Mouse (Mus musculus): ENCODE results near the gene Adat1. TPM values are rescaled to one million over a fixed set of nuclear protein-coding genes. Genes with fewer than 3 reads are reported as not detected.

Gene Adat1
- polyA plus RNA-seq, 2 experiments: 2.4 to 3.4 TPM

DNA sequence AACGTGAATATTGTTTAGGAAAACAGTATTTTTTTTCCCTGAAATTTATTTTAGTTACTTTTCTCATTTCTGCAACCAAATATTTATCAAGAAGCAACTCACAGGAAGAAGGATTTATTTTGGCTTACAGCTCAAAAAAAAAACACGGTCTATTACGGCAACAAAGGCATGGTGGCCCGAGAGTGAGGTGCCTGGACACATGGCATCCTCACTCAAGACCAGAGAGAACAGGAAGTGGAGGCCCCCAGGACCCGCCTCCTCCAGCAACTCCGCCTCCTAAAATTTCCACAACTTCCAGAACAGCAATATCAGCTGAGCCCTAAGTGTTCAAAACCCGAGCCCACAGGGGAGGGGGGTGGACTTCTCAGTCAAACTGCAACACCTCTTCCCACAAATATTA lies 37.4 kb upstream of the Adat1 start:
- Histone ChIP-seq H3K9me3 (ENCODE audit: control insufficient read depth, low read length) (no peaks in the 10 kb centered on the region), H3K4me3 (ENCODE audit: insufficient read depth in 1 of 2, low read depth in 2 of 2, low read length in 2 of 2) (no peak overlapping the region), H3K4me2 (ENCODE audit: low read depth) (no peak overlapping the region), H3K36me3 (replicated peaks; ENCODE audit: control insufficient read depth, insufficient read depth, low read depth) (no peaks in the 10 kb centered on the region), H3K4me1 (replicated peaks; ENCODE audit: control insufficient read depth in 2 of 2, insufficient read depth in 2 of 2, low read length in 1 of 2) (no peaks in the 10 kb centered on the region), H3K27ac (no peak overlapping the region), H3K27me3 (ENCODE audit: control insufficient read depth, insufficient read depth, low read length) (no peaks in the 10 kb centered on the region), H3K9ac (replicated peaks) (no peak overlapping the region)
- ATAC-seq (ENCODE audit: insufficient read depth): no peak
- 56% methylated on average over 7 of the region's 7 CpGs for WGBS (ENCODE audit: insufficient replicate concordance)
- DNase-seq (ENCODE audit: low read depth in 3 of 3, low spot score in 3 of 3): no peak
- TF ChIP-seq CTCF (IDR thresholded peaks at IDR 0.05; ENCODE audit: low read depth) (no peak), EP300 (IDR thresholded peaks at IDR 0.05; ENCODE audit: low read depth) (no peak)

DNA sequence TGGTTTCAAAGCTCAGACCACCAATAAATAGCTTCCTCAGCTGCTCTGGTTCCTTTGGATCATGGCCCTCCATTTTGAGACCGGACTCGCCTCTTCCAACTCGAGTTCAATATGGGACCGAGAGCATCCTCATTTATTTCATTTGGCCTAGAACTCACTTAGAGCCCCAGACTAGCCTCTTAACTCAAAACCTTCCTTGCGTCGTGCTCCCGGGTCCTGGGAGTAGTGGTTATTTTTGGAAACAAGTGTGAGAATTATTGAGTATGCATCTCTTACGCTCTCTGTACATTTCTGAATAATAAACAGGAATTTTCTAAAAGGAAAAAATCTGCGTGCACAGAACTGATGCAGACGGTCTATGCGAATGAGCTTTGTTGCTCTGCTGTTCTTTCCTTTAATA lies 22.8 kb upstream of the Adat1 start, which contains the start of gene Gm6793:
Gene Gm6793 (minus strand): TSS at position 101 of the 400 bp plus-strand sequence.
- H3K27me3 ChIP-seq (ENCODE audit: control insufficient read depth, insufficient read depth, low read length): no peaks in the 10 kb centered on the region
- H3K9ac ChIP-seq (replicated peaks): no peak within 1 kb of the TSS
- H3K27ac ChIP-seq: no peak within 1 kb of the TSS
- DNase-seq (ENCODE audit: low read depth in 3 of 3, low spot score in 3 of 3) (no peak), ATAC-seq (ENCODE audit: insufficient read depth) (no peak)
- peaks cover 7 to 13% of the 10 kb centered on the region in 2 experiments; a peak in 3 of 4 replicates for H3K4me1 ChIP-seq (replicated peaks; ENCODE audit: control insufficient read depth in 2 of 2, insufficient read depth in 2 of 2, low read length in 1 of 2)
- WGBS (ENCODE audit: insufficient replicate concordance): 88% methylated on average over 11 of the region's 11 CpGs
- no peak within 1 kb of the TSS for H3K4me3 ChIP-seq (ENCODE audit: insufficient read depth in 1 of 2, low read depth in 2 of 2, low read length in 2 of 2)
- H3K4me2 ChIP-seq (ENCODE audit: low read depth): no peak within 1 kb of the TSS
- peaks cover 12% of the 10 kb centered on the region for H3K36me3 ChIP-seq (replicated peaks; ENCODE audit: control insufficient read depth, insufficient read depth, low read depth)
- no peak for TF ChIP-seq EP300 (IDR thresholded peaks at IDR 0.05; ENCODE audit: low read depth)
- no peak for TF ChIP-seq CTCF (IDR thresholded peaks at IDR 0.05; ENCODE audit: low read depth)
- H3K9me3 ChIP-seq (ENCODE audit: control insufficient read depth, low read length): no peaks in the 10 kb centered on the region

DNA sequence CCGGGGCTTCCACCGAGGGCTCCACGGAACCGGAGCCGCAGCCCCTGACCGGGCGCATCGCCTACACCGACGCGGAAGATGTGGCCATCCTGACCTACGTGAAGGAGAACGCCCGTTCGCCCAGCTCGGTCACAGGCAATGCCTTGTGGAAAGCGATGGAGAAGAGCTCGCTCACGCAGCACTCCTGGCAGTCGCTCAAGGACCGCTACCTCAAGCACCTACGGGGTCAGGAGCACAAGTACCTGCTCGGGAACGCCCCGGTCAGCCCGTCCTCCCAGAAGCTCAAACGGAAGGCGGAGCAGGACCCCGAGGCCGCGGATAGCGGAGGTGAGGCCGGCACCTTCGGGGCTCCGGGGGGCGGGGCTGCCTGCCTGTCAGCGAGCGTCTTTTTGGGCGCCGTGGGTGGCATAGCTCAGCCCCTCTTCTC lies 19.7 kb upstream of the Adat1 start:
- WGBS (ENCODE audit: insufficient replicate concordance): under 1% methylated on average over 40 of the region's 40 CpGs
- Histone ChIP-seq H3K9ac (replicated peaks) (peak overlapping the region; percentile 79), H3K4me1 (replicated peaks; ENCODE audit: control insufficient read depth in 2 of 2, insufficient read depth in 2 of 2, low read length in 1 of 2) (peaks cover 9 to 21% of the 10 kb centered on the region in 2 experiments), H3K4me3 (ENCODE audit: insufficient read depth in 1 of 2, low read depth in 2 of 2, low read length in 2 of 2) (peak overlapping the region; percentile 92 to 95), H3K4me2 (ENCODE audit: low read depth) (peak overlapping the region; percentile 92), H3K27me3 (ENCODE audit: control insufficient read depth, insufficient read depth, low read length) (no peaks in the 10 kb centered on the region), H3K9me3 (ENCODE audit: control insufficient read depth, low read length) (no peaks in the 10 kb centered on the region), H3K27ac (peak overlapping the region; percentile 60), H3K36me3 (replicated peaks; ENCODE audit: control insufficient read depth, insufficient read depth, low read depth) (no peaks in the 10 kb centered on the region; the same call in 1 of the 2 replicates)
- no peak for TF ChIP-seq EP300 (IDR thresholded peaks at IDR 0.05; ENCODE audit: low read depth)
- no peak for TF ChIP-seq CTCF (IDR thresholded peaks at IDR 0.05; ENCODE audit: low read depth)
- ATAC-seq (ENCODE audit: insufficient read depth) (peak; percentile 57), DNase-seq (ENCODE audit: low read depth in 3 of 3, low spot score in 3 of 3) (peak in 2 of 3 experiments; percentile 28 to 37)

DNA sequence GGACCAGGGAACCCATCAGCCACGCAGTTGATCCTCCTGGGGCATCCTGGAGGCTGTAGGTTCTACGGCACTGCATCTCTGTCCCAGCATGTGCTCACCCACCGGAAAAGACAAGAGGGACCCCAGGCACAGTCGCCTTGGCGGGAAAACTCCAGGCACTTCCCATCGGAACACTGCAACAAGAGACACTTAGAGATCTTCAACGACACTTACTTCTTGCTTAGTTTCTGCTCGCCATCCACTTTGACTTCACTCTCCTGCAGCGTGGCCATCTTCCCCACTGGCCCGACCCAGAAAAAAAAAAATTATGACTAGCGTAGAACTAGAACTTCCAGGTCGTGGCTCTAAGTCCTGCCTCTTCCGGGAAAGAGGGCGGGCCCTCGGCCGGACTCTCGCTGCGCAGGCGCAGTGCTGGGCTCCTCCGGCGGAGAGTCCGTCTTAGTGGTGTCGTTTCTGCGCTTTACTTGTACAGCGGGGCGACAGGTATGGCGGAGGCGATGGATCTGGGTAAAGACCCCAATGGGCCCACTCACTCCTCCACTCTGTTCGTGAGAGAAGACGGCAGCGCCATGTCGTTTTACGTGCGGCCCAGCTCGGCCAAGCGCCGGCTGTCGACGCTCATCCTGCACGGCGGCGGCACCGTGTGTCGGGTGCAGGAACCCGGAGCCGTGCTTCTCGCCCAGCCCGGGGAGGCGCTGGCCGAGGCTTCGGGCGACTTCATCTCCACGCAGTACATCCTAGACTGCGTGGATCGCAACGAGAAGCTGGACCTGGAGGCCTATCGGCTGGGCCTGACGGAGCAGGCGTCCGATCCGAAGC lies 19.1 kb upstream of the Adat1 start, which contains the start of the genes Kars and Terf2ip:
Gene Kars (minus strand): TSS at position 327 of the 819 bp plus-strand sequence.
Gene Terf2ip (plus strand): TSS at position 402 of the 819 bp plus-strand sequence.
- peak within 1 kb of the TSS; percentile 60 for H3K27ac ChIP-seq
- TF ChIP-seq EP300 (IDR thresholded peaks at IDR 0.05; ENCODE audit: low read depth) (no peak), CTCF (IDR thresholded peaks at IDR 0.05; ENCODE audit: low read depth) (no peak)
- under 1% methylated on average over 61 of the region's 61 CpGs for WGBS (ENCODE audit: insufficient replicate concordance)
- ATAC-seq (ENCODE audit: insufficient read depth): peak; percentile 85
- H3K9me3 ChIP-seq (ENCODE audit: control insufficient read depth, low read length): no peaks in the 10 kb centered on the region
- DNase-seq (ENCODE audit: low read depth in 3 of 3, low spot score in 3 of 3): peak; percentile 83 to 91 (median 85)
- peak within 1 kb of the TSS; percentile 79 for H3K9ac ChIP-seq (replicated peaks)
- H3K36me3 ChIP-seq (replicated peaks; ENCODE audit: control insufficient read depth, insufficient read depth, low read depth): no peaks in the 10 kb centered on the region; the same call in 1 of the 2 replicates
- no peaks in the 10 kb centered on the region for H3K27me3 ChIP-seq (ENCODE audit: control insufficient read depth, insufficient read depth, low read length)
- H3K4me1 ChIP-seq (replicated peaks; ENCODE audit: control insufficient read depth in 2 of 2, insufficient read depth in 2 of 2, low read length in 1 of 2): peaks cover 9 to 21% of the 10 kb centered on the region in 2 experiments
- H3K4me3 ChIP-seq (ENCODE audit: insufficient read depth in 1 of 2, low read depth in 2 of 2, low read length in 2 of 2): peak within 1 kb of the TSS; percentile 92 to 95
- peak within 1 kb of the TSS; percentile 92 for H3K4me2 ChIP-seq (ENCODE audit: low read depth)

DNA sequence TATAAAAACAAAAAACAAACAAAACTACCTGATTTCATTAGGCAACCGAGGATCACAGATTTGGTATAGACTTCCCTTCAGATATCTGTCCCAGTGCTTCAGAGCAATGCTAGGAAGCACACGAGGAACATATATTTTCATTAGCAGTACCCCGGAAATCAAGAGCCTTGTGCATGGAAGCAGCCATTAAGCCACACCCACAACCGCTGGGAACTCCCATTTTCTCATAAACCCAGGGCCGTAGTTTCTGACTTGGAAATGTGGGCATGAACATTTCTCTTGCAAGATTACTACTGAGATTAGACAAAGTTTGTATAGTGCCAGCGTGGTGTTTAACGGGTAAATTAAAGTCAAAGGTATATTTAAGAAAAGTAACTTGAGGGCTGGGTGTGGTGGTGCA lies 17.5 kb upstream of the Adat1 start:
- Histone ChIP-seq H3K36me3 (replicated peaks; ENCODE audit: control insufficient read depth, insufficient read depth, low read depth) (peaks cover 9% of the 10 kb centered on the region), H3K4me2 (ENCODE audit: low read depth) (peak overlapping the region; percentile 92), H3K27me3 (ENCODE audit: control insufficient read depth, insufficient read depth, low read length) (no peaks in the 10 kb centered on the region), H3K27ac (no peak overlapping the region), H3K4me1 (replicated peaks; ENCODE audit: control insufficient read depth in 2 of 2, insufficient read depth in 2 of 2, low read length in 1 of 2) (peaks cover 9 to 21% of the 10 kb centered on the region in 2 experiments), H3K9ac (replicated peaks) (no peak overlapping the region), H3K4me3 (ENCODE audit: insufficient read depth in 1 of 2, low read depth in 2 of 2, low read length in 2 of 2) (no peak overlapping the region; a peak in 1 of 4 replicates), H3K9me3 (ENCODE audit: control insufficient read depth, low read length) (no peaks in the 10 kb centered on the region)
- no peak for DNase-seq (ENCODE audit: low read depth in 3 of 3, low spot score in 3 of 3)
- ATAC-seq (ENCODE audit: insufficient read depth): no peak
- WGBS (ENCODE audit: insufficient replicate concordance): 69% methylated on average over 7 of the region's 7 CpGs
- no peak for TF ChIP-seq CTCF (IDR thresholded peaks at IDR 0.05; ENCODE audit: low read depth)
- TF ChIP-seq EP300 (IDR thresholded peaks at IDR 0.05; ENCODE audit: low read depth): no peak
